Mouse (Mus musculus) adipocyte (in vitro differentiated cells): Measurements from ENCODE around the gene Nhsl2.

ENCODE experiments used
- DNase-seq: peaks from one replicate; pipeline ENCODE4 v3.0.0-alpha.2; 2016; ENCODE audit warnings: low spot score

Gene Nhsl2

DNA sequence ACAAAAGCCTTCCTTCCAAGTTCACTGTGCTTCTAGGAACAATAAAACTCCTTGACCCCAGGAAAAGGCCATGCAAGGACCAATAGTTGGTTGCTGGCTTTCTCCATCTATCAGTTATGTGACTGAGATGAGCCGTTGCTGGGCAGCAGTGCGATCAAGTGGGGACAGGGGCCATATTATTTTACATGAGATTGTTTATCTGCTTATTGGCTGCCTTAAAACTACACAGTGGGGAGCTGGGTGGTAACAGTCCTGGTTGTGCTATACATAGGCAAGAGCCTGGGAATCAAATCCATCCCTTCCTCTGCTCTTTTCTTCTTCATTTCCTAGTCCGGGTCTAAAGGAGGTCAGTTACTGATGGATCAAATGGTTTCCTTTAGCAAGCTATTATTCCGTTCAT, 53.4 kb downstream of the Nhsl2 start:
- no peak for DNase-seq

DNA sequence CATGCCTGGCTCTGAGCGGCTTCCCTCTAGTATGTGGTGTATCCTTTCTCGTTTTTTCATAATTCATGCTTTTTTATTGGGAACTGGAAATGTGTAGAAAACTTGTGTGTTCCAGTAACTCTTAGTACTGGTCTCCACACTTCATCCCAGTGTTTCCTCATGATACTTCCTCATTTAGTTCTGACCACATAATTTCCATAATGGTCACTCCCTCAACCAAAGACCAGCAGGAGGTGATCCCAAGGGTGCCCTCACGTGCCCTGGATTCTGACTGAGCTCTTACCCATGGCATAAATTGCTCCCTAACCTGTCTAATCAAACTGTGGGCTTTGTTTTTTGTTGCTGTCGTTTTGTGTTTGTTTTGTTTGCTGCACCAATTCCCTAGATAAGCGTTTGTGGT, 58.1 kb downstream of the Nhsl2 start:
- no peak for DNase-seq

DNA sequence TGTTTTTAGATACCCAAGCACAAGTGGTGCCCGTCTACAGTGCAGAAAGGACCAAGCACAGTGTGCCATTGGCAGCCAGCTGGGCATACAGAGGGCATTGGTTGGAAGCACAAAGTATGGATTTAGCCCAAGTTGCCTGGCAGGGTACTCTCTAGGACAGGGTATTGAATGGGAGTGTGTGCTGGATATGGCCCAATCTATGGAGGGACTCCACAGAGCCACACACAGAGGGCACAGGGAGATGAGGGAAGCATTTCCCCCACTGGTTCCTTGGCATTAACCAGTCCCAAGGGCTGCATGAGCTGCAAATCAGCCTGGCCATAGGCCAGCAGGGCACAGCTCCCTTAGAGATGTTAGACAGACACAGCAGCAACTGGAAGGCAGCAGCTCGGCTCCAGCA, 79.9 kb downstream of the Nhsl2 start:
- DNase-seq, result peak; percentile 27

DNA sequence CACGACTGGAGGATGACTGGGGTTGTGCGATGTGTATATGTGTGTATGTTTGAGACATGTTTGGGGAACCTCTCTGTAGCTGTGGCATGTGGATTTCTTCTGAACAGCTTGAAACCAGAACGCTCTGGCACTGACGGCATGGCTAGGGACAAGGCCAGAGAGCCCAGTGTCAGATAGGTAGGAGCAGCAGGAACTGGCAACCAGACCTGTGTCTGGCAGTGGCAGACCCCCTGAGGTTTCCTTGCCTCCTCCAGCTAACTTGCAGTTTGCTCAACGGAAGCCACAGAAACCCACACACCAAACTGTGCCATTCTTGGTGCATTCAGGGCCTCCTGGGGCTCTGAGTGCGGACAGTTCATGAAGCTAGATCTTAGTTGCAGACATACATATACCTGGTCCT, 81.1 kb downstream of the Nhsl2 start:
- no peak for DNase-seq

DNA sequence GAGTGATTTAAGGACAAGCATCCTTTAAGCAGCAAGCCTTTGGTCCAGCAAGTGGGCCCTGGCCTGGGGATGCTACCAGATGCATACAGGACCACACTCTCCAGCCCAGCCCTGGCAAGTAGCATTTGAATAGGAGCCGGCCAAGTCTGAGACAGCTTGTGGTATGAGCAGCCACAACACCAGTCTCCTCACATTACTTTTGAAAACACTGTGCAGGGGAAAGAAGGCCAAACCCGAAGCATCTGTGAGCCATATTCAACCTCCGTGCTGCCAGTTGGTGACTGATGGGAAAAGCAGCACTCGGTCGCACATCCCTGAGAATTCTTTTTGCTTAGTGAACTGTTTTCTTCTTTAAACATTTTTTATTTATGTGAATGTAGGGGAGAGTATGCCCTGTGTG, 81.8 kb downstream of the Nhsl2 start:
- DNase-seq, result no peak

DNA sequence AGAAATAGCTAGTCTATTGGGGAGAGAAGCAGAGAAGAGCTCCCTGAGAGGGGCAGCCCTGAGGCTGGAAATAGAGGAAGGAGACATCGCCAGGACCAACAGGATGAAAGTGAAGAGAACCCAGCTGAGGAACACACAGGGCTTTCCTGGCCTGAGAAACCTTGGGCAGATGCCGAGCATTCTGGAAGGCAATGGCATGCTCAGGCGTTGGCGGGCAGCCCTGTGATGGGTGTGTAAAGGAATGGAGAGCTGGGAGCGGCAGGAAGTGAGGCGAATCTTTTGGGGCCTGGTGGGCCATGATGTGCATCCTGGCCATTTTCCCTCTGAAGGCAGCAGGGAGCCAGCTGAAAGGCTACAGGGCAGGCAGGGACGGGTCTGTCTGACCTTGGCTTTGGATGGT, 83.1 kb downstream of the Nhsl2 start:
- no peak for DNase-seq

DNA sequence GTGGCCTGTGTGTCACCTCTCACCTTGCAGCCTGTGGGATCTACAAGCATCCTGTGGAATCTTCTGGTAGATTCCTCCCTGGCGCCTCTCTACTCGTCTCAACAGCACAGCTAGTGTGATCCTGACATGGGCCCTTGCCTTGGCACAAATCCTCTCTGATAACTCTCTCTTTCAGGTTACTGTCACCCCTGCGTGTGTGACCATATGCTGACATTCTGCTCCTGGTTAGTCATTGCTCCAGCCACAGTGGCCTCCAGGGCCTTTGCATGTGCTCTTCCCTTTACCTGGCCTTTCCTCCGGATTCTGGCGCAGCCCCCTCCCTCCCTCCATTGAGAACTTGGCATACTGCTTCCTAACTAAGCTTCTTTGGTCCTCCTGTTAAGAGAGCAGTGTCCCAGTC, 84.2 kb downstream of the Nhsl2 start:
- no peak for DNase-seq

DNA sequence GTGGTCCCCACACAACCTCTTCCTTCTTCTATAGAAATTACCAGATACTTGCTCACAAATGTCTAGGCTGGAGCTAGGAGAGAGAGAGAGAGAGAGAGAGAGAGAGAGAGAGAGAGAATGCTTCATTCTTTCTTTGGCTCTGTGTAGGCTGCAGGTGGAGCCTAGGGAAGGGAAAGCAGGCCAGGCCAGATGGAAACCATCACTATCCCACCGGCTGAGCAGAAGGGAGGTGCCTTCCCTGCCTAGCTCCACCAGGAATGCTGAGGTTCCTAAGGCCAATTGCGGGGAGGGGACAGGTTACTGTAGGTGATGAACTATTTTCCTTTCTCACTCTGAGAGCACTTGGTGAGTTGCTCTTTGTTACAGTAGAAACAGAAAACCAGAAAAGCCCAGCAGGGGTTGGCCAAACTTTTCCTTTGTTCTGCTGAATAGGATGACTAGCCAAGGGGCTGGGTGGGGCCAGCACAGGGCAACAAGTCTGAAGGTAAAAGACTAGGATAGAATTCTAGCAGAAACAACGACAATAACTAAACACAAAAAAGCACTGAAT, 86.2 kb downstream of the Nhsl2 start:
- DNase-seq, result no peak

DNA sequence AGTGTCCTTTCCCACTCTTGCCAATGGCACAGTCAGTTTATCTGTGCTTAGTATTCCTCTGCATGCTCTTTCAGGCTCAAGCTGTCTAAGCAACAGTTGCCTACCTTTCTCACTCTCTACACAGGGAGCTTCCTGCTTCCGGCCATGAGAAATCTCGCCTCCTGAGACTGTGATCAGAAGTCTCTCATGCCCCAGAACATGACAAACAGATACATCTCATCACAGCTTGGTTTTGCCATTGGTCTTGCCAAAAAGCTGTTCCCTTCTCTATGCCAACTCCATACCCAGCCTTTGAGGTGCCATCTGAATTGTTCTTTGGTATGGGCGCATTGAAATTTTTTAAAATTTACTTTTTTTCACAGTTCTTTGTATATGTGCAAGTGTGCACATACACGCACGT, 90.3 kb downstream of the Nhsl2 start:
- DNase-seq, result no peak

DNA sequence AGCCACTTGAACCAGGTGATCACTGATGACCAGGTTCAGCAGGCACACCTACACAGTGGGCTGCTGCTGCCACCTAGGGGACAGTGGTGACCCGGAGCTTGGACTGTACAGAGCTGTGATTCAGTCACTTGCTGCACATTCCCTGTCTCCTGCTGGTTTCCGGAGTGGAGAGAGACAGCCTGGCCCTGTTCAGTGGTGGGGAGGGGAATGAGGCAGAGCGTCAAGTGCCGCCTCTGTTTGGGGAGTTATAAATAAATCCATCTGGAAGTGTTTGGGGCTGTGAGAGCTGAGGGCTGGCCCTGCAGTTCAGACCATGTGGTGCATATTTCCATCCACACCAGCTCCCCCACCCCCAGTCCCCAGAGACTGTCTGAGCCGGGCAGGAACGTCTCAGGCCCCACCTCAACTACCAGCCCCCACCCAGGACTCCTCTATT, 93.3 kb downstream of the Nhsl2 start:
- DNase-seq, result peak; percentile 75

DNA sequence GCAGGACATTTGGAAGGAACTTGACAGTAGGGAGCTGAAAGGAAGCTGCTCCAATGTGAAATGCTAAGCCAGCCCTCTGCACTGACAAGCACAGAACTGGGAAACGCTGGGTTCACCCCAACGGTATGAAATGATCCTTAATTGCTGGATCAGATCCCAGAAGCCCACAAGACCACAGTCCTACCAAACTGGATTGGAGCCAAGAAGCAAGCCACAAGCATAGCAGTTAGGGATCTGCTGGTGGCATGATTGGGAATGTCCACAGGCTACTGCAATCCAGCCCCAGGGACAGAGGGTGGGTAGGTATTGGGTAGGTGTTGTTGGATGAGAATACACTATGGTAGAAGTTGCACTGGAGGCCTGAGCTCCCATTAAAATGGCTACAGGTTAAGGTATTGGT, 94.6 kb downstream of the Nhsl2 start:
- no peak for DNase-seq

DNA sequence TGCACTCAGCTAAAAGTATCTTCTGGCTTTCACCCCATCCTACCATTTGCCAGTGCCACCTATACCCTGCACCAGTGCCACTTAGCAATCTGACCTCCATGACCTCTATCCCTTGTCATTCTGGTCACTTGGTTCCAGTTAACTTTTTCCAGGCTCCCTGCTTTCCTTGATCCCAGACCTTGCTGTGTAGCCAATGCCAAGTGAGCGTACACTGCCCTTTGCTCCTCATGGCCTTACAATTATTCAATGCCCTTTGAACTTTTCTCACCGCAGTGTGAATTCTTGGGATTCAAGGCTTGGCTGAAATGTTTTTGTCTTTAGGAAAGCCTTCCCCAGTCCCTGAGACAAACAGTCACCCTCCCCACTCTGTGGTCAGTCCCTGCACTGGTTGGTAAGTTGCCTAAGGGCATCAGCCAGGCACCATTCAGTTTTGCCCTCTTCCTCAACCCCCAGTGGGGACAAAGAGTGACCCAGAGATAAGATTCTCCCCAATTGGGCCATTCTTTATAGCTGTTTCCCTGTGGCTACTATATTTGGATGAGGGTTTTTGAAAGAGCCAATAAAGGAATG, 95.7 kb downstream of the Nhsl2 start:
- DNase-seq, result peak; percentile 27

DNA sequence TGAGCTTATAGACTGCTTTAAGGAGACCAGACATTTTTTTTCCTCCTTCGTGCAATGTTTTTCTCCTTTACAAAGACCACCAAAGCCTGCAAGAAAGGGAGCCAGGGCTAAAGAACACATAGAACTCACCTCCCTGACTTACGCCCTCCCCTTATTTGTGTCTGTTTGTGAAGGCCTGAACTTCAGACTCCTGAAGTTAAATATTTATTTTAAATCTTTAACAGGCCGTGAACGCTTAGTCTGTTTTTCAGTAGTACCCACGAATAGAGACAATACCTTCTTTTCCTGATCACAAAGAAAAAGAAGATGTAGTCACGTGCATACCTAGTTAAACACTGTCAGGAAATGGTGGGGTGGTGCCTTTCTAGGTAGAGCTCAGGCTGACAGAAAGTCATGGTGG, 103.3 kb downstream of the Nhsl2 start:
- no peak for DNase-seq

DNA sequence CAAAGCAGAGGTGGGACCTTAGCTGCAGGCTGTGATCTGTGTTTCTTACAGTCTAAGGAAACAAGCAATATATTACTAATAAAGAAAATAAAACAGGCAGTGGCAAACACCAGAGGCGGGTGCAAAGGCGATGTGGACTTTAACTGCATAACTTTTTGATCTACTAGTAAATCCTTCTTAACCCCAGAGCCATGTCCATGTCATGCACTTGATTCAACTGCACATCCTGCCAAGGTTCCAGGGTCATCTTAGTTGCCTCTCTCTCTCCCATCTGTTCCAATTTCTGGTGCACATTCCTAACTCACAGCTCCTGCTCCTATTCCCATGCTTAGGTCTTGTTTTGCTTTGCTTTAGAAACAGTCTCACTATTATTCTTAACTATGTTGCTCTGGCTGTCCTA, 104.1 kb downstream of the Nhsl2 start:
- DNase-seq, result no peak

DNA sequence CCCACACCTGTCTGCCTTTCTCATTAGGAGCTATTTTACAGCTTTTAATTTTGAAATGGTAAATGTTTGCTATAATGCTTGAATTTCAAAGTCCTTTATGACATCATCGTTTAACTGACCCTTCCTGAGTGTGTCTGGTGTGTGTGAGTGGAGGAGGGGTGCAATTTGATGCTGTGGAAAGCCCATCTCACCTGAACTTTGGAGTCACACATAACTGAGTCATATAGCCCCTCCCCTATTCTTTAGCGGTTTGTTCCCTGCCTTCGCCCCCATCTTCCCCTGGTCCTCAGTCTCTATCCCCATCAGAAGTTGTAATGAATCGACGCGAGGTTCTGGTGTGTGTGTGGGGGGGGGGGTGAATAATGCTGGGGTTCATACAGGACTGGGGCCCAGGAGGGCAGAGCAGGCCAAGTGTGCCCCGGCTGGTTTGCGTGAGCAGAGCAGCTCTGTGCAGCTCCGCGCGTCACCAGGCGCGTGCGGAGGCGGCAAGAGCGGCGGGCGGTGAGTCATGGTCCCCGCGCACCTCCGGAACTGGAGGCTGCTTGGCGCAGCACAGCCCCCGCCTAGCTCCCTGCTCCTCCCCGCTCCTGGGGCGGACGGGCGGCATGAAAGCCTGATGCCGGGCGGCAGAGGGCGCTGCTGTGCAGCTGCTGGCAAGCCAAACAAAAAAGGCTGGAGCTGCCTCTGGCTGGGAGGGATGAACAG, 104.8 kb downstream of the Nhsl2 start:
- DNase-seq, result peak; percentile 84

DNA sequence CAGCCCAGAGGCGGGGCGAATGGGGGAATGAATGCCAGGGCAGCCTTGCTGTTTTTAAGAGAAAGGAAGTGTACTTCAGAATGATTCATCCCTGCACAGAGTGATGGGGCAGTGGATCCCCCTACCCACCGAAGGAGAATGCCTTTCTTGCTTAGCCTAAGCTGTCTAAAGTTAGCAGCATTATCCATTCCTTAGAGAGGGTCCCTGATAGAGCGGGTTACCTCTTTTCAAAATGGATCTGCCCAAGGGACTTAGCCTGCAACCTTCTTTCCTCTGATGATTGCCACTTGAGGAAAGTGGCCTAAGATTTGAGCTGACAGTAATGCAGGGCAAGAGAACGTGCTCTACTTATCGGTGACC, 105.3 kb downstream of the Nhsl2 start:
- DNase-seq, result no peak

DNA sequence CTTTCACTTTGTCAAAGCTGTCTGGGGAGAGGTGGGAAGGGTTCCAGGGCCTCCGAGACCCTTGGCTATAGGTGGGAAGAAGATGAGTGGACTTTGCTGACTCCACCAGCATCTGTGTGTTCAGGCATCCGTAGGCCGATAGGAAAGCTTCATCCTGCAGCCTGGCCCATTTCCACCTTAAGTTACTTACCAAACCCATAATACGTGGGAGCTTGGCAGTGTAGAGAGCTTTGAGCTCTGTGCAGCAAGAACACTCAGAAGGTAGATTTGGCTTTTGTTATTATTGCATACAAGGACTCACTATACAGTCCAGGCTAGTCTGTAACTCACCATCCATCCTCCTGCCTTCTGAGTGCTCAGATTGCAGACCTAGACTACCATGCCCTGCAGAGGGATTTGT, 112.7 kb downstream of the Nhsl2 start:
- DNase-seq, result no peak

DNA sequence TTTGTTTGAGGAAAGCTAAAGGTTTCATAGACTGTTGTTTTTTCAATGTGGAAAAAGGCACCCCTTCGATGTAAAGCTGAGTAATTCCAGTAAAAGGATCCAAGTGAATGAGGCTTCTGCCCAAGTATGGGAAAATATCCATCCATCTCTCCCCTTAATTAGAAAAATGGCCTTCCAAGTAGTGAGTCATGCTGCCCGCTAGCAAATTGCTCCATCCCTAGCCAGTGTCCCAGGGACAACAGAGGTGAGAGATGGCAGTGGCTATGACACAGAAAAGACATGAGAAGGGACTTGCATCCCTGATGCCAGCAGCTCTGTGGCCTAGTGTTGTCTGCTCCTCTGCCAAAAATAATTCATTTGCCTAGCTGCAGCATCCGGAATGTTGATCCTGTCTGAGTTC, 114.5 kb downstream of the Nhsl2 start:
- peak; percentile 55 for DNase-seq

DNA sequence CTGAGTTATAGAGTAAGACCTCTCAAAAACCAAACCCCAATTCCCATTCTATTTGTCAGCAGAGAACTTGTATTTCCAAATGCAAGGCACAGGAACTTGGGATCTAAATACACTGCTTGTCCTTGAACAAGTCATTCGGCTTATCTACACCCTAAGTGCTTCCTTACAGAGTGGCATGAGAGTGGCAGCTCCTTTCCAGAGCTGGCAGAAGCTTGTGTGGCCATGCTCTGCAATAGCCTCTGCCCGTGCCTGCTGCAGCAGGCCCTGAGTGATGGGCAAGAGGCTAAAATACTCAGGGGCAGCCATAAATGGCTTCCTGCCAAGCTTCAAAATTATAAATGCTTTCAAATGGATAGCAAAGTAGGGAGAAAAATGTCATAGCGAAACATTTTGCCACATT, 123.8 kb downstream of the Nhsl2 start:
- DNase-seq, result no peak

DNA sequence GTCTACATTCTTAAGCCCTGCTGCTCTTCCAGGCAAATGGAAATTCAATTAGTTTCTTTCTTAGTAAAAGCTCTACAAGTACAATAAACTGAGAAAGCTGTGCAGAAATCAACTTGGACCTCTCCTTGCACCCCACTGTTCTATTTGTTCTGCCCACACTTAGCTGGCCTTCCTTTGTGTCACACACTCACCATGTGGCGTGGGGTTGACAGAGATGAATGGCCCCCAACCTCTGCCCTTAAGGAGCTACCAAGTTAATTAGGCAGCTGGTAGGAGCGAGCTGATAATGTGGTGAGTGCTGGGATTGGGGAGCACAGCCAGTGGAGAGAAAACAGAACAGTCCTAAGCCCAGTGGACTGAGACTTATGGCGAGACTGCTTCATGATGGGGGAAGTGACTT, 127.7 kb downstream of the Nhsl2 start:
- no peak for DNase-seq

DNA sequence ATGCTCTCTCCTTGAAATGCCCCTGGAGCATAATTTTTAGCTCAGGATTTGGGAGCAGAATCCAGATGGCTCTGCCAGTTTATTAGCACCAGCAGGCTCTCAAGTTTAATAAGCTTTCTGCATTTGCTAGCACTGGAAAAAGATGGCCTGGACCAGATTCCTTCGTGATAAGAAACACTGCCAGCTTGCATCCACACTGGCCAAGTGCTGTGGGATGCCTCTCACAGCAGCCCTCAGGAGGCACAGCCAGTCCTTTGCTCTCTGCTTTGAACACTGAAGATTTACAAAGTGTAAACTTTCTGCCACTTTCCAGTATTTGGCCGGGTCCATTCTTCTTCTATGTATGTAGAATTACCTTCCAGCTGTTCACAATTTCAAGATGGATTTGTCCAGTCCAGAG, 129.7 kb downstream of the Nhsl2 start:
- DNase-seq, result no peak

DNA sequence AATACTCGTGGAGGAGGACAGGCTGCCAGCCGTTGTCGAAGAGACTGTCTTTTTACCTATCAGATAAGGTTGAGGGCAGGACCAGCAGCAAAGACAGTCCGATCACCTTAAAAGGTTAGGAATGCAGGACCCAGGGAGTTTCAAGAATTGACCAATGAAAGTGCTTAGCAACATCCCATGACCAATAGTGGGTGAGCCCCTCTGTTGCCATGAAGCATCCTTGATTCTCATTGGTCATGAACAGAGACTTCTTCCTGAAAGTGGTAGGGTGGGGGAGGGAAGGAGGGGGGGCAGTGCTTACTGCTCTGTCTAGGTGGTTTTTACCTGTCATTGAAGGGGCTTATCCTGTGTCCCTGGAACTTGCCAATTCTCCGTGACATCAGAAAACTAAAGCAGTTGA, 130.1 kb downstream of the Nhsl2 start:
- no peak for DNase-seq

DNA sequence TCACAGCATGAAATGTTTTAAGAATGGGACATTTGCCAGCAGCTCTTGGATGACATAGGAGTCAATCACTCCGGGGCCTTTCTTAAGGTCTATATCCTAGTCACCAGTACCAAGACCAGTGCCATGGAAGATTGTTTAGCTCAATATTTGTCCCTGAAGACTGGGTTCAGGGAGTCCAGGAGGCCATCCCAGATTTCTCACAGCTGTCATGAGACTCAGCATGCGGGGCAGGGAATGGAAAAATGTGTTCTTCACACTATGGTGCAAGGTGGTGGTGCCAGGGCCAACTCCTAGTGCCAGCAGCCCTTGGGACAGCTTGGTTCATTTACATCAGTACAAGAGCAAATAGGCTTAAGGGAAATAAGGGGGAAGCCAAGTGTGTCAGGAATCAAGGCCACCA, 131.4 kb downstream of the Nhsl2 start:
- DNase-seq, result peak; percentile 33

DNA sequence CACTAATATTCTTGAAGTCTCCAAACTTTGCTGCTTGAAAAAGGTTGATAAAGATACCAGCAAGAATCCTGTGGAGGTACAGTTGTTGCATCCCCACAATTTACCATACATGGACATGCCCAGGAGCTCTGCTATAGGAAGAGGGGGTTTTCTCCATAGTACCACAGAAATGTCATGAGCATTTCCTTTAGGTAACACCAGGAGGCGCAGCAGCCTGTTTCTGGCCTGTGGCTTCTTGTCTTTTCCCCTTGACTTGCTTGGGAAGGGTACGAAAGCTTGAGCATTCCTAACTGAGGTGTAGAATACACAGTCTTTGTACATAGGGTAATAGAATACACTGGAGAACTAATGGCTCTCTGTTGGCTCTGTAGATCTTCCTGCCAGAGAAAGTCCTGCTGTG, 132.3 kb downstream of the Nhsl2 start:
- DNase-seq, result peak; percentile 18
